Mouse (Mus musculus) kidney, adult 11 months (tissue): ENCODE data around the gene Pcca.
A peak's percentile ranks its signal among the peaks of the same experiment; 100 is the strongest.

ENCODE experiments used
- DNase-seq: peaks from one replicate; pipeline ENCODE4 v3.0.0; 2022

Gene Pcca

DNA sequence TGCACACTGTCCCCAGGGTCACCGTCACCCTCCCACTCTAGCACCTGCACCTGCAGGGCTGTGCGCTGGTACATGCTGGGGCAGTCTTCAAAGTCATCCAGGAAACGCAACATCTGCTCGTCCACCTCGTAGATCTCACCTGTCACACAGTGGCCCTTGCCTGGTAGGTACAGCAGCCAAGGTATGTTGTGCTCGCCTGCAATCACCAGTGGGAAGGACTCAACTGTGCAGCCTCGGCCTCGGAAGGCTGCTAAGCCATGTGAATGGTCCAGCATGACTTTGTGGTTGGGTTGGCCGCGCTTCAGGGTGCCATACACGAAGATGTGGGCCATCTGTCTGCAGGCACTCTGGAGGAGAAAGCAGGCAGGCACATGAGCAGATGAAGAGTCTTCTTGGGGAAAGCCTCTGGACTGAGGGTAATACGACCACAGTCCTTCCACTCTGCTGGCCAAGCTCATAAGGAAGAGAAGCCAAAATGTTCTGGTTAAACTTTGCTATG, 357.4 kb downstream of the Pcca start:
- DNase-seq: no peak

DNA sequence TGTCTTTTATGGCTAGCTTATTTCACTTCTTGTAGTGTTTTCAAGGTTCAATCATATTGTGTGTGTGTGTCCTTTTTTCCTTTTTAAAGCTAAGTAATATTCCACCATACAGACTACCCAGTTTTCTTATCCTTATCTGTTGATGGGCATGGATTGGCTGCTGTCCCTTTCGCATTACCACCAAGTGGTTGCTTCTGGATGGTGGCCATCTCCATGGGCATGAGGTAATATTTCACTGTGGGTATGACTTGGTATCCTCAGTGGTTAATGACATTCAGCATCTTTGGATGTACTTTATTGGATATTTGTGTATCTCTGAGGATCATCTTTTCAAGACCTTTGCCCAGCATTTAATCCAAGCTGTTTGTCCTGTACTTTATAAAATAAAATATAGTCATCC, 362.0 kb downstream of the Pcca start:
- no peak for DNase-seq

DNA sequence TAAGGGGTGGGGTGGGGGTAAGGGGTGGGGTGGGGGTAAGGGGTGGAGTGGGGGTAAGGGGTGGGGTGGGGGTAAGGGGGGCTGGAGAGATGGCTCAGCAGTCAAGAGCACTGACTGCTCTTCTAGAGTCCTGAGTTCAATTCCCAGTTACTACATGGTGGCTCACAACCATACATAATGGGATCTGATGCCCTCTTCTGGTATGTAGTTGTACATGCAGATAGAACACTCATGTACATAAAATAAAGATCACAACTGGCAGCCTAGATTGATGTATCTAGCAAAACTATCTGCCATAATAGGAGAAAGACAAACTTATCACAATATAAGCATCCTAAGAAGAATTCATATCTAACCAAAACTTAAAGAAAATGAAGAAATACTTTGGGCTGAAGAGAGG, 364.4 kb downstream of the Pcca start:
- no peak for DNase-seq

DNA sequence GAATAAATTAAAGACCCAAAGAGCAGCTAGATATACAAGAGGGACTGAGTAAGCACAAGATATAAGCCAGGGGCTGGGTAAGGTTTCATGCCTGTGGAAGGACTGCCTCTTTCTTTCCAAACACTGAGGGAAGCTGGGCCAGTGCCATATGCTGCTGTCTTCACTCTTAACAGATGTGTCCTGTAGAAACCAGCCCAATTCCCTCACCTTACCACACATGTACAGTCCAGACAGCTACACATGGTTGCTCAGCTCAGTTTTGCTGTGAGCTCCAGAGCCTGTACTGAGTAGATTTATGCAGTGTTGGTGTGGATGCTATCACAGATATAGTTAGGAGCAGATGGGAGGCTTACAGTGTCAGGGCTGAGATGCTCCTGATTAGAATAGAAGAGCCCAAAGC, 366.6 kb downstream of the Pcca start:
- DNase-seq: no peak

DNA sequence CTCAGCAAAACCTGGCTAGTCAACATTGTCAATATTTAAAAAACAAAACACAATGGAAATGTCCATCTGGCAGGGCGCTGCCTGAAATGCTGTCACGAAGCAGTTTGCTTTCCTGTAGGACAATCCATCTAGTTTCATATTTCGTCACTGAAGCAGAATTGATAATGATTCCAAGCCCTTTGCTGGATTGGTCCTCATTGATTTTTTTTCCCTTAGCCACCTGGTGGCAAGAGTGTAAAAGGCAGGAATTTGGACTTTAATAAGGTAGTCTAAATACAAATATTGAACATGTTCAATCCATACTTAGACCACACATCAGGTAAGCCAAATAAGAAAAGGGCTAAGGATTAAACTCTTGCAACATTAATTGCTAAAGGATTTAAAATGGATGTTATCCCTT, 367.1 kb downstream of the Pcca start:
- no peak for DNase-seq

DNA sequence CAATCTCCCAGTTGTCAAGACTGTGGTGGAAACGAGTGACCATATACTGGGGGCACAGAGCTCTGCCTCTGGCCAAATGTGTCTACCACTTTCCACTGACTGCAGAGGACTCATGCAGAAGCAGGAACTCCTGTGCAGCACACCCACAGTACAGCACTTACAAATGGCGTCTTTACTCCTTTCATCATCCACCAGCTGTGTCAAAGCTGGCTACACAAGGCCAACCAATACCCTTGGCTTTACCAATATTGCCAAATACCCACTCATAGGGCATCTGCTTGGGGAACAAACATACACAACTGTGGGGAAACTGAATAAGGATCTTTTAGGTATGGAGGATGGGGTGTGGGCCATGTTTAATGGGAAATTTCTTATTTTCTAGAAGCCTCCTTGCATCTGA, 367.6 kb downstream of the Pcca start:
- peak; percentile 20 for DNase-seq

DNA sequence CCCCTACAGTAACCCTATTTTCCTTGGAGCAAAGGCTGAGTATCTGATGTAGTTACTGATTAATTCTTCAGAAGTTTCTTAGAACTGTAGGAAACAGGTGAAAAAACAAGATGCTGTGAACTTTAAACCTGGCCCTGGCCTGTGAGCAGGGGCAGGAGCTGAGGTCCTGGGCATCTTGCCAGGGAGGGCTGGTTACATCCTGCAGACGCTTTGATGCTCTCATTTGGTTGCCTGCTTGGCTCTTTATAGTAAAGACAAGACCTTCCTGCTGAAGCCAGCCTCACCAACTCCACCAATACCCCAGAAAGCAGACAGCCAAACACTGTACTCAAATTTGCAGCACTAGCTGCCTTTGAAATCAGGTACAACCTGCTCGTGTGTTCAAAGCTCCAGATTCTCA, 368.0 kb downstream of the Pcca start:
- DNase-seq: peak; percentile 93

DNA sequence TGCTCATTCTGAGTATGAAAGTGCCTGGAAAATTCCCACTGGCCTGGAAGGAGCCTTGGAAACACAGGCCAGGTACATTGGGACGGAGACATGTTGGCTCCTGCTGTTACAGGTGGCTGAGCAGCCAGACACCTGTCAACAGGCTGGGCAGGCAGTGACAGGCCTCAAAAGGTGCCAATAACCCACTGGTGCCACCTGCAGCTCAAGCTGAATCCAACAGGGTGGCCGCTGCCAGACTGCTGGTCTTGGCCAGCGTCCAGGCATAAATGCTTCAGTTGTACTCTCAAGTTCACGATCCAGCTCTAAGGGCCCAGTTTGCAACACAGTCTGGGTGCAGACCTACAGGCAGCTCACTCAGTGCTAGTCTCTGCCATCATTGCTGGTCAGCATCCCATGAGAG, 368.8 kb downstream of the Pcca start:
- DNase-seq: peak; percentile 95

DNA sequence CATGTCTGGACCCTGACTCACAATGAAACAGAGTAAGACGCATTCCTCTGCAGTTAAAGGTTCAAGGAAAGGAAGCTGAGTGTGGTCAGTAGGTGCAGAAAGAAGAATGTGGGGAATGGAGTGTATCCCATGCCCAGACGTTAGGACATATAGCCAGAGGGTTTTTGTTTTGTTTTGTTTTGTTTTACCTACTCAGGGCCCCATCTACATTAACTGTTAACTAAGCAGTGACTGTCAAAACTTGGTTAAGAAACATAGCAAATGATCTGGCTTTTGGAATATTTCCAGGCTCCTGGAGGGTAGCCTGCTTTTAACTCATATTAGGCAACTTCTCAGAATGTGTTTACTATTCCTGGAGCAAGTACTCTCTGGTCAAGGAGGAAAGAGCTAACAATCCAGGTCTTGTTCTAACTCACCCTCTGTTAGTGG, 369.8 kb downstream of the Pcca start:
- peak; percentile 71 for DNase-seq

DNA sequence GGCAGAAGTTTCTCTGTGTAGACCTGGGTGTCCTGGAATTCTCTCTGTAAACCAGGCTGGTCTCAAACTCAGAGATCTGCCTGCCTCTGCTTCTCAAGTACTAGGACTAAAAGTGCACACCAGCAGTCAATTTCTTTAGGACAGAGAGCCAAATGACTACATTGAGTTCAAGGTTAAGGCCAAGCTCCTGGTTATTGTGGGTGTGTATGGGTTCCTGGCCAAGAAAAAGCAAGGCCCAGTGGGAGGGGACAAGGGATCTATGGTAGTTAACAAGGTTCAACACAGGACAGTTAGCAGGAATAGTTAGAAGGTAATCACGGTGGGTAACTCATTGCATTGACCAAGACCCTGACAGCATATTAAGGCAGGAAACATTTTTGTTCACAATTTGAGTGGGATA, 370.9 kb downstream of the Pcca start:
- DNase-seq: peak; percentile 19

DNA sequence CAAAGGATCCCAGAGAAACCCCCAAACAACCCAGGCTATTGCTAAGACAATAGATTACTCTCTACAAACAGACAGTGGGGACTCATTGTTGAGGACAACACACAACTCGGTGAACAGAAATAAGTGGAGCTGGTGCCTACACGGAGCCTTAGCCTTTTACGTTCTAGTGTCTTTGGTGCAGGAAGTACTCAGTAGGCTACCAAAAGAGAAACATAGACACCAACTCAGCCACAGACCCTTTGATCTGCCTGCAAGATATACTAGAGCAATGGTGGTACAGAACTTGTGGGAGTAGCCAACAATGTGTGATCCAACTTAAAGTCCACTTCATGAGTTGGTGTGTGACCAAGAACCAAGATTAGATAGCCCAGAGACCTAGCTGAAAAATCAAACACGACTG, 374.0 kb downstream of the Pcca start:
- no peak for DNase-seq

DNA sequence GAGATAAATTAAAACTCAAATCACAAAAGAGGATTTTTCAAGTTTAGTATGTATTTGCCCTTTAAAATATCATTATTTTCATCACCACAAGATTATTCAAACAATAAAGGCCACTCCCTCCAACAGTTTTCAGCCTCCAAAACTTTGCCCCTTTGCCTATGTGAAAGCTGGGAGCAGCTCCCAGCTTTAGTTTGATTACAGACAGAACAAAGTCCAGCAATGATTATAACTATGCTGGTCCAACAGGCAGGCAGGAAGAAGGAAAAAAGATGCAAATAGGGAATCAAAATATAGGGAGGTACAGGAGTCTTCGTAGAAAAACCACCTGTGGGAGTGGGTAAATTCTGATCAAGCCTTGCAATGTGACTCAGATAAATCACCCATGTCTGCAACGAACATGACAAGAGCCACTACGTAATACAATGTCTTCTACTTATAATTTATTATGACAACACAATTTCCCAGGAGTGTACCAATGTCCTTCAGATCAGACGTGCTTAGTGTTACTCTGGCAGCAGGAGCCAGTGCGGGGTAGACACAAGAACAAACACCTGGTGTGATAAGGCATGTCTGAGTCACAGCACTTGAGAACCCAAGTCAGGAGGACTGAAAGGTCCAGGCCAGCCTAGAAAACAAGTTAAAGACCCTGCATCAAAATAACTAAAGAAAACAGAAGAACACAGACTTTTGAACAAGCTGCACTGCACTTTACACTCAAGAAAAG, 375.4 kb downstream of the Pcca start:
- DNase-seq: no peak

DNA sequence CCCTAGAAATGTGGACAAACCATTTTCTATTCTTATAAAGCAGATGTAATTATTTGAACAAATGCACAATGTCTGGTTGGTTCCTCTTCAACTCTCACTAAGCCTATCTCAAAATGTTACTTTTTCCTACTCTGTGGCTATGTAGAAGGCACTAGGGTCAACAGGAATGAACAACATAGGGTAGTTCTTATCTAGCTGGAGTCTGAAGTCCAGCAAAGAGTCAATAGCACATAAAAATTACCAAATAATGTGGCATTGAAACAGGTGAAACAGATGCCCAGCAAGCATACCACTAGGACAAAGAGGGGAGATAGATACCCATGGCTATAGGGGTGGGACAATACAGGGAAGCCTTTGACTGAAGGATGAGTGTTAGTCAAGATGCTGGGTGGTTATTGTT, 377.1 kb downstream of the Pcca start:
- DNase-seq: no peak

DNA sequence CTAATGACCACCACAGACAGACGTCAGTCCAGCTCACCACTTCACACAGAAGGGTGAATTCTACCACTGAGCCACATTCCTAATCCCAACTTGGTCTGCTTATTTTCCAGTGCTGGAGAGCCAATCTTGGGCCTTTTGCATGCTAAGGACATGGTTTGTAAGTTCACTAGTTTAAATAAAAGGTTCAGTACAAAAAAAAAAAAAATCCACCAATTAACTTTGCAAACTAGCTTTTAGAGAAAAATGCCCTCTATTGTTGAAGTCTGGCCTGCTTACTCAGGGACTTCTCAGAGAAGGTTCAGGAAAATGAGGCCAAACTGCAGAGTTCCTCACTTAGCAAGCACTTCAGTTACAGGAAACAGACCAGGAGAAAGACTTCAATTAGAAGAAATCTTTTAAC, 378.0 kb downstream of the Pcca start:
- DNase-seq: no peak

DNA sequence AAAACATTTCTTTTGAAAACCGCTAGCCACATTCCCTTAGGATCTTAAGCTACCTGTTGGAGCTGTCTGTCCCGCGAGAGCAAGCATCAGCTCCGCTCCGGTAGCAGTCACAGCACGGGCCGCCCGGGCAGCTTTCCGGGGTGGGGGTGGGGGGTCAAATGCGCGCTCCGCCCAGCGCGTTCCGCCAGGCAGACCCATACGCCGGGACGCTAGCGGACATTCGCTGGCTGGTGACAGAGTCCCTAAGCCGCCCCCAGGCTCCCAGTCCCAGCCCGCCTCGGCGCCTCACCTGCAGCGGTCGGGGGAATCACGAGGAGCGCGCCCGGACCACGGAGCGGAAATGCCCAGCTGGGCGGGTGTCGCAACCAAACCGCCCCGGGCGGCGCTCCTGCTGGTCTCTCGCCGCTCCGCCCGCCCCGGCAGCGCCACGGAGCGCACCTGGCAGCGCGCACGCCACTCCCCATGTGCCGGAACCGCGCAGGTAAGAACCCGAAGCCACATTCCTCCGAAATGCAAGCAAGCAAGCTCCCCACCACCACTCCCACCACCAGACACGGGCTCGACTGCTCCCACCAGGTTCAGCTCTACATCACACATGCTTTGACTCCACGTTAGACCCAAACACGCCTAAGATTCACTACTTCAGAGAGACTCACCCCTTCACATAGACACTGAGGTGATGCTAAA, 378.8 kb downstream of the Pcca start:
- DNase-seq: peak; percentile 82

DNA sequence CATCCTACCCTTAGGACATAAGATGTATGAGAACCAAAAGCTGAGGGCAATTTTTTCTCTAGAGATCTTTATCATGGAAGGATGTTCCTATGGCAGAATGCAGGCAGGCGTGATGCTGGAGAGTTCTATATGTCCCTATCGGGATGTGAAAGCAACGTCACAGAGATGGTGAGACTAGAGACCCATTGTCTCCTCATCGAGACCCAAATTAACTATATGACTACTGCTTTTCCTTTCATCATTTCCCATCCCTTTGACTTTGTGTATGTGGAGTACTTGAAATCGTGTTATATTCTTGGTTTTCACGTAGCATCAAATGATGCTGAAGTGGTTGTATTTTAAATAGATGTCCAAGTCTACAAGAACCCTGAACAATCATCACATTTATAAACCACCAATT, 379.5 kb downstream of the Pcca start, which contains the start of gene Ggact:
Ggact (minus strand) TSS at position 101 of the 400 bp plus-strand sequence.
- DNase-seq: no peak

DNA sequence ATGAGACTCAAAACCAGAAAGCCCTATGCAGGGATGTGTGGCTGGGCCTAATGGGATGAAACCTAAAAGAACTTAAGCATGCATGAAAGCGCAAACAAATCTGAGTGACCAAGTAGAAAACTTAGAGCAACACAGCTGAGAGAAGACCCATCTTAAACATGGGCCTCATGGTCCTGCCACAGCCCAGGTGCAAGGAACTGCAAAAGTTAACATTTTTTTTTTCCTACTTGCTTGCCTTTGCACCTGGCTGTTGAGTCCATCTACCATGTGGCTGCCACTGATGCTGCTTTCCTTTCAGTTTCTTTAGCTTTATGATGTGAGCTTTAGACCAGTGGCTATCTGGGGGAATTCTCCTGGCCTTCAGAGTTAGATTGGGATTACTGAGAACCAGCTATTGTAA, 383.6 kb downstream of the Pcca start:
- DNase-seq: no peak

DNA sequence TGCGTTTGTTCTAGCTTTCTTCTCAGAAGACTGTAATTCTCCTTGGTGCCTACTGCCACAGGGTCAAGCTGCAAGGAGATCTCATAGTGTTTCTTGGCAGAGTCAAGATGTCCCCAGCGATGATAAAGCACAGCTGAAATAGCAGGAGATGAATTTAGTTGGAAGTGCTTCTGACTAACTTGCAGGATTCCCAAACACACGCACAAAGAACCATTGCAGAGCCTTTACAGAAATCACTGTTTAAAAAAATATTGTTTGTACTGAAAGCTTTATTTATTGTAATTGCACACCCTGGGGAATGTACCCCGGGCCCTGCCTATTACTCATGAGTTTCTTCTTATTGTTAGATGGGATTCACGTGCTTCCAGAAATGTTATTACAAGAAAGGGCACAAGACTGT, 385.9 kb downstream of the Pcca start:
- DNase-seq: no peak

DNA sequence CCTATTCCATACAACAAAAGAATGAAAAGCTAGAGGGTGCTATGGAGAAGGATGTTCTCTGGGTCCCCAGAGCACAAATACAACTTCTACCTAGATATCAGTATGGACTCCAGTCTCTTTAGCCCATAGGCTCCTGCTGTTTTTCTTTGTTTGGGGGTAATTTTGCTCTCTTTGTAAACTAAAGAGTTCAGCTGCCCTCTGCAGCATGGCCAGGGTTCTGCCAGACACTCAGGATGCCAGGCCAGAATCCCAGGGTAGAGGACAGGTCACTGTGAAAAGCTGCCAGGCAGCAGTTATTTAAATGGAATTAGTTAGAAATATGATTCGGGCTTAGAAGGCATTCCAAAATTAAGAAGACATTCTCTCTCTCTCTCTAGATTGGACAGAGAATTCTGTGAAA, 402.3 kb downstream of the Pcca start:
- no peak for DNase-seq
